Mouse (Mus musculus) MEL (cell line): ENCODE data around the gene Mettl26. TPM values are rescaled to one million over a fixed set of nuclear protein-coding genes. Genes with fewer than 3 reads are reported as not detected.

Experiments used
- DNase-seq: peaks from one replicate; pipeline ENCODE4 v3.0.0; 2011; ENCODE audit warnings: low read depth, low spot score
- H3K27ac ChIP-seq: 2 replicates; pipeline ENCODE4 v1.5.1; 2012; ENCODE audit warnings: low read depth, mild to moderate bottlenecking, control low read depth, low read length, moderate library complexity; ENCODE audit not compliant: control insufficient read depth
- H3K27me3 ChIP-seq, 2 experiments: fragments of 150-350 bp in 1 of 2; sonication (generic) in 1 of 2; 2 replicates each; pipeline ENCODE4 v1.6.1; 2012; ENCODE audit warnings: low read length in 2 of 2, mild to moderate bottlenecking in 2 of 2, improper control_type of control experiment in 1 of 2, moderate library complexity in 1 of 2; ENCODE audit not compliant: insufficient read depth in 2 of 2, control insufficient read depth in 1 of 2
- H3K36me3 ChIP-seq, 2 experiments: 2 replicates each; pipeline ENCODE4 v1.6.1; 2012 to 2014; ENCODE audit warnings: low read length in 2 of 2, improper control_type of control experiment in 1 of 2, inconsistent platforms in 1 of 2, mild to moderate bottlenecking in 1 of 2; ENCODE audit not compliant: insufficient read depth in 2 of 2, control insufficient read depth in 1 of 2
- H3K4me1 ChIP-seq, 2 experiments: fragments of 150-350 bp in 1 of 2; sonication (generic) in 1 of 2; 2 replicates each; pipeline ENCODE4 v1.6.1; 2012; ENCODE audit warnings: low read length in 2 of 2, improper control_type of control experiment in 1 of 2, mild to moderate bottlenecking in 1 of 2; ENCODE audit not compliant: insufficient read depth in 2 of 2, control insufficient read depth in 1 of 2
- H3K4me3 ChIP-seq, 2 experiments: fragments of 150-350 bp in 1 of 2; sonication (generic) in 1 of 2; 2 replicates each; pipeline ENCODE4 v1.5.1; 2012; ENCODE audit warnings: low read depth in 2 of 2, low read length in 2 of 2, mild to moderate bottlenecking in 2 of 2, moderate library complexity in 2 of 2, control low read depth in 1 of 2, improper control_type of control experiment in 1 of 2; ENCODE audit not compliant: control insufficient read depth in 1 of 2, insufficient read depth in 1 of 2
- H3K79me2 ChIP-seq: 2 replicates; pipeline ENCODE4 v1.6.1; 2012; ENCODE audit warnings: mild to moderate bottlenecking, low read length, moderate library complexity; ENCODE audit not compliant: control insufficient read depth, poor library complexity, insufficient read depth
- H3K9ac ChIP-seq: 2 replicates; pipeline ENCODE4 v1.6.1; 2012; ENCODE audit warnings: low read depth, mild to moderate bottlenecking, control low read depth, low read length, moderate library complexity; ENCODE audit not compliant: control insufficient read depth, poor library complexity, severe bottlenecking
- H3K9me3 ChIP-seq: fragments of 150-350 bp; sonication (generic); replicated peaks from 2 replicates; pipeline ENCODE4 v1.6.1; 2012; ENCODE audit warnings: mild to moderate bottlenecking, low read length, improper control_type of control experiment, moderate library complexity; ENCODE audit not compliant: insufficient read depth
- BHLHE40 ChIP-seq: IDR thresholded peaks from 2 replicates; pipeline ENCODE4 v1.6.1; 2012; ENCODE audit warnings: low read depth, mild to moderate bottlenecking, inconsistent platforms, low read length, improper control_type of control experiment, borderline replicate concordance
- CHD1 ChIP-seq: IDR thresholded peaks from 2 replicates; pipeline ENCODE4 v1.6.1; 2012; ENCODE audit warnings: low read depth, mild to moderate bottlenecking, inconsistent platforms, low read length, improper control_type of control experiment
- CTCF ChIP-seq, 3 experiments: IDR thresholded peaks in 2 of 3; conservative IDR thresholded peaks in 1 of 3; 2 replicates each; pipeline ENCODE4 v1.5.1; 2011 to 2012; ENCODE audit warnings: low read length in 3 of 3, low read depth in 2 of 3, mild to moderate bottlenecking in 2 of 3, improper control_type of control experiment in 1 of 3, inconsistent platforms in 1 of 3, mixed read lengths in 1 of 3, moderate library complexity in 1 of 3; ENCODE audit not compliant: control insufficient read depth in 1 of 3, insufficient read depth in 1 of 3, poor library complexity in 1 of 3, severe bottlenecking in 1 of 3
- E2F4 ChIP-seq: IDR thresholded peaks from 2 replicates; pipeline ENCODE4 v1.6.1; 2011; ENCODE audit warnings: low read depth, low read length, improper control_type of control experiment, borderline replicate concordance
- EP300 ChIP-seq, 2 experiments: IDR thresholded peaks; 2 replicates each; pipeline ENCODE4 v1.6.1; 2011; ENCODE audit warnings: improper control_type of control experiment in 2 of 2, low read length in 2 of 2, low read depth in 1 of 2, mild to moderate bottlenecking in 1 of 2
- ETS1 ChIP-seq: IDR thresholded peaks from 2 replicates; pipeline ENCODE4 v1.6.1; 2012; ENCODE audit warnings: low read depth, mild to moderate bottlenecking, inconsistent platforms, low read length, improper control_type of control experiment, moderate library complexity
- GABPA ChIP-seq: IDR thresholded peaks from 2 replicates; pipeline ENCODE4 v1.6.1; 2012; ENCODE audit warnings: low read depth, mild to moderate bottlenecking, inconsistent platforms, low read length, improper control_type of control experiment, moderate library complexity
- GATA1 ChIP-seq: IDR thresholded peaks from 2 replicates; pipeline ENCODE4 v1.6.1; 2011; ENCODE audit warnings: low read depth, low read length, improper control_type of control experiment
- HCFC1 ChIP-seq: IDR thresholded peaks from 2 replicates; pipeline ENCODE4 v1.6.1; 2012; ENCODE audit warnings: low read depth, mild to moderate bottlenecking, inconsistent platforms, low read length, improper control_type of control experiment, moderate library complexity
- JUND ChIP-seq: IDR thresholded peaks from 2 replicates; pipeline ENCODE4 v1.6.1; 2011; ENCODE audit warnings: low read depth, mild to moderate bottlenecking, improper control_type of control experiment, low read length
- KAT2A ChIP-seq: conservative IDR thresholded peaks from 2 replicates; pipeline ENCODE4 v1.6.1; 2012; ENCODE audit warnings: low read depth, low read length, improper control_type of control experiment, inconsistent platforms
- MAX ChIP-seq: IDR thresholded peaks from 2 replicates; pipeline ENCODE4 v1.6.1; 2011; ENCODE audit warnings: low read length, improper control_type of control experiment
- MAZ ChIP-seq: IDR thresholded peaks from 2 replicates; pipeline ENCODE4 v1.6.1; 2012; ENCODE audit warnings: low read depth, mild to moderate bottlenecking, inconsistent platforms, low read length, improper control_type of control experiment
- MEF2A ChIP-seq: IDR thresholded peaks from 2 replicates; pipeline ENCODE4 v1.6.1; 2014; ENCODE audit warnings: low read depth, mild to moderate bottlenecking, inconsistent platforms, low read length, improper control_type of control experiment; ENCODE audit not compliant: poor library complexity, insufficient replicate concordance, severe bottlenecking; ENCODE audit errors: extremely low read depth
- MXI1 ChIP-seq: IDR thresholded peaks from 2 replicates; pipeline ENCODE4 v1.6.1; 2011; ENCODE audit warnings: mild to moderate bottlenecking, low read depth, low read length, improper control_type of control experiment
- MYB ChIP-seq: IDR thresholded peaks from 2 replicates; pipeline ENCODE4 v1.6.1; 2011; ENCODE audit warnings: mild to moderate bottlenecking, low read depth, low read length, improper control_type of control experiment
- NELFE ChIP-seq: IDR thresholded peaks from 2 replicates; pipeline ENCODE4 v1.6.1; 2011; ENCODE audit warnings: low read depth, low read length, improper control_type of control experiment
- NRF1 ChIP-seq: IDR thresholded peaks from 2 replicates; pipeline ENCODE4 v1.6.1; 2014; ENCODE audit warnings: low read depth, mild to moderate bottlenecking, inconsistent platforms, low read length, improper control_type of control experiment, moderate library complexity; ENCODE audit not compliant: poor library complexity, insufficient read depth, severe bottlenecking
- POLR2A ChIP-seq, 2 experiments: IDR thresholded peaks; 2 replicates each; pipeline ENCODE4 v1.6.1; 2011 to 2012; ENCODE audit warnings: low read length in 2 of 2, mild to moderate bottlenecking in 2 of 2, control low read depth in 1 of 2, improper control_type of control experiment in 1 of 2, low read depth in 1 of 2, moderate library complexity in 1 of 2; ENCODE audit not compliant: control insufficient read depth in 1 of 2, insufficient read depth in 1 of 2, poor library complexity in 1 of 2
- POLR2AphosphoS2 ChIP-seq: IDR thresholded peaks from 2 replicates; pipeline ENCODE4 v1.6.1; 2011; ENCODE audit warnings: low read length, improper control_type of control experiment
- RAD21 ChIP-seq: IDR thresholded peaks from 2 replicates; pipeline ENCODE4 v1.6.1; 2011; ENCODE audit warnings: mild to moderate bottlenecking, low read depth, low read length, improper control_type of control experiment
- TAL1 ChIP-seq: IDR thresholded peaks from 2 replicates; pipeline ENCODE4 v1.6.1; 2012; ENCODE audit warnings: mild to moderate bottlenecking, inconsistent platforms, low read length, moderate library complexity, mixed read lengths
- TBP ChIP-seq: IDR thresholded peaks from 2 replicates; pipeline ENCODE4 v1.8.0; 2011; ENCODE audit warnings: low read depth, low read length, improper control_type of control experiment
- TCF12 ChIP-seq: IDR thresholded peaks from 2 replicates; pipeline ENCODE4 v1.6.1; 2014; ENCODE audit warnings: low read depth, mild to moderate bottlenecking, inconsistent platforms, low read length, improper control_type of control experiment, moderate library complexity
- USF1 ChIP-seq: IDR thresholded peaks from 2 replicates; pipeline ENCODE4 v1.6.1; 2014; ENCODE audit warnings: low read depth, mild to moderate bottlenecking, inconsistent platforms, low read length, improper control_type of control experiment, moderate library complexity
- ZC3H11A ChIP-seq: IDR thresholded peaks from 2 replicates; pipeline ENCODE4 v1.6.1; 2012; ENCODE audit warnings: low read depth, mild to moderate bottlenecking, inconsistent platforms, low read length, improper control_type of control experiment
- ZKSCAN1 ChIP-seq: IDR thresholded peaks from 2 replicates; pipeline ENCODE4 v1.6.1; 2012; ENCODE audit warnings: low read depth, mild to moderate bottlenecking, inconsistent platforms, low read length, improper control_type of control experiment, moderate library complexity
- ZMIZ1 ChIP-seq: IDR thresholded peaks from 2 replicates; pipeline ENCODE4 v1.6.1; 2012; ENCODE audit warnings: low read depth, mild to moderate bottlenecking, inconsistent platforms, low read length, improper control_type of control experiment, moderate library complexity
- ZNF384 ChIP-seq: IDR thresholded peaks from 2 replicates; pipeline ENCODE4 v1.6.1; 2012; ENCODE audit warnings: low read depth, mild to moderate bottlenecking, inconsistent platforms, low read length, improper control_type of control experiment
- polyA plus RNA-seq, 2 experiments: library from polyadenylated mRNA; stranded (reverse) in 1 of 2; unstranded in 1 of 2; fragments of >175 nt in 1 of 2; fragments of >200 nt in 1 of 2; gene quantifications; 2 replicates each; pipeline versions ENCODE4 v1.2.1 to v1.2.4; 2012; ENCODE audit warnings: low replicate concordance in 2 of 2, low read depth in 1 of 2; ENCODE audit not compliant: insufficient read length in 2 of 2, insufficient read depth in 1 of 2, missing spikeins in 1 of 2
- total RNA-seq: library from RNA; depleted of rRNA; stranded (reverse); fragments of 300-350 nt; gene quantifications from 2 replicates; pipeline ENCODE4 v1.2.3, GENCODE M21; 2012

The Mettl26 gene
- total and polyA plus RNA-seq, 3 experiments: 31.7 to 50.6 TPM; not detected in 1

DNA sequence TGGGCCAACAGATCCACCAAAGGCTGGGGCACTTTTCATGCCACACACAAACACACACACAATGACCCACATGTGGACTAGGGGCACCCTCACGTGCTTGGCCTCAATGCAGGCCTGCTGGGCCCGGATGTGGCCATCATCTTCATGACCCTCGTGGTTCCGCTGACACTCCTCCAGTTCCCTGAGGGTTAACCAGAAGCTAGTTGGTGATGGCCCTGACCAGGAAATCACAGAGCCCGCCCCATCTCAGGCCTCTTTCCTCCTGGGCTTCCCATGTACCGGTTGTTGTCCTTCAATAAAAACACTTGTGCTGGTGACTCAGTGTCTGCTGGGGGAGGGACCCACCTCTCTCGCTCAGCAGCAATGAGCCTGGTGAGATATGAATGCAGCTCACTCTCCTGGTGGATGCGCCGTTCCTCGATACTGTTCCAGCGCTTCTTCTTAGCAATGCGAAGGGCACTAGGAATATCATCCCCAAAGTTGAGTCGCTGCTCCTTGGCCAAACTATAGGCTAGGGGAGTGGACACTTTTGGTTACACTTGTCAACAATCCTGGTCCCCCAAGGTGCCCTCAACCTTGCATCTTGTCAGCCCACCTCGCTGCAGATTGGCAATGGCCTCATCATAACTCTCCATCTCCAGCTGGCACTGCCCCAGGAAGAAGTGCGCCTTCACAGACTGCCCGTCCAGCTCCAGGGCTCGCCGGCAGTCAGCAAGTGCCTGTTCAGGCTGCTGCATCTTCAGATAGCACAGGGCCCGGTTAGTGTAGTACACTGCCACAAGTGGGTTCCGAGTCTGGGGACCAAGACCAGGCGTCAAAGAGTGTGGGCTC lies 43.2 kb upstream of the Mettl26 start (continued):
- TF ChIP-seq CHD1 (no peak), POLR2AphosphoS2 (peak; percentile 55; the same call in 1 of the 2 replicates), JUND (no peak), ZMIZ1 (0 out of 2 replicates have a peak, but pooled peaks have one; percentile 41), BHLHE40 (no peak), EP300 (IDR thresholded peaks at IDR 0.05; ENCODE audit: low read depth in 1 of 2, low read length in 2 of 2) (no peak), E2F4 (no peak), ZNF384 (no peak)
- TF ChIP-seq, all 39 proteins: peak for 4

DNA sequence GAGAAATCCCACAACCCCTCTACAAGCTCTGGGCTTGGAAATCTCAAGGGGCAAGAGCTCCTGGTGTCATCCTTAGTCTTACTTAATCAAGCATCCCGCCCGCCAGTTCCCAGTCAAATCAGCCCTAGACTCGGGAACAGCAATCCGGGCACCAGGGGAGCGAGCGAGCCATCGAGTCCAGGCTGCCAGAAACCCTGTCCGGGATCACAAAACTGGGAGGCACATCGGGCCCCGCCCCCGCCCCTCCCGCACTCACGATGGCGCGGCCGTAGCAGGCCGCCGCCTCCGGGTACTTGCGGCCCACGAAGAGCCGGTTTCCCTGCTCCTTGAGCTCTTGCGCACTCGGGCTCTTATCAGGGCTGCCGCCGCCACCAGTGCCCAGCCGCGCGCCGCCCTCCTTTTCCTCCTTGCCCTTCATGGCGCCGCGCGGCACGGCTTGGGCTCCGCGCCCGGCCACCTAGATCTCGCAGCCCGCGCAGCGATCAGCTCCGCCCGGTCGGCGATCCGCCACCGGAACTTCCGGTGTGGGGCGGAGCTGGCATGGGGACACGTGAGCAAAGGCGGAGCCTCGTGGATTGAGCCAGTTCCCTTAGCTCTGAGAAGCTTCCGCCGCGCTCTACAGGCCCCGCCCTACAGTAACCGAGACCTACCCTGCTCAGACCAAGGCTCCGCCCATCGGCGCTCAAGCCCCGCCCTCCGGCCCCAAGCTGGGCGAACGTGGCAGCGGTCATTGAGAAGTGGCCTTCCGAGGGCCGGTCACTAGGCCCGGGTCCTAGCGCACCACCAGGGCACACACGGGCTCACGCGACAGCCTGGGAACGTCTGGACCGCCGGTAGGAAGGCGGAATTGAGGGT lies 42.2 kb upstream of the Mettl26 start:
- Histone ChIP-seq H3K4me1 (peaks cover 2 to 37% of the 10 kb centered on the region in 2 experiments; a peak in 3 of 4 replicates), H3K9me3 (no peaks in the 10 kb centered on the region), H3K9ac (peak overlapping the region; percentile 95), H3K79me2 (peaks cover 52% of the 10 kb centered on the region), H3K36me3 (peaks cover 0 to 13% of the 10 kb centered on the region in 2 experiments; a peak in 2 of 4 replicates), H3K27ac (peak overlapping the region; percentile 82), H3K4me3 (peak overlapping the region; percentile 80 to 87), H3K27me3 (no peaks in the 10 kb centered on the region)
- DNase-seq: peak; percentile 99
- TF ChIP-seq EP300 (IDR thresholded peaks at IDR 0.05; ENCODE audit: low read depth in 1 of 2, low read length in 2 of 2) (no peak), MYB (no peak), TAL1 (no peak), USF1 (peak; percentile 97), CHD1 (no peak), HCFC1 (peak; percentile 84), NRF1 (peak; percentile 39; the same call in 1 of the 2 replicates), ZMIZ1 (peak; percentile 84), RAD21 (no peak), TBP (no peak), POLR2AphosphoS2 (peak; percentile 93), POLR2A (IDR thresholded peaks at IDR 0.05; ENCODE audit: control insufficient read depth in 1 of 2, insufficient read depth in 1 of 2, low read depth in 1 of 2, low read length in 2 of 2, poor library complexity in 1 of 2) (peak; percentile 73 to 86), ZNF384 (no peak), MAX (peak; percentile 87), MXI1 (peak; percentile 89), KAT2A (no peak; the same call in 1 of the 2 replicates), NELFE (peak; percentile 93), GATA1 (no peak), ETS1 (peak; percentile 41; the same call in 1 of the 2 replicates), CTCF (IDR thresholded peaks at IDR 0.05 in 2 of 3, conservative IDR thresholded peaks at IDR 0.05 in 1 of 3; ENCODE audit: control insufficient read depth in 1 of 3, insufficient read depth in 1 of 3, low read depth in 2 of 3, low read length in 3 of 3, poor library complexity in 1 of 3, severe bottlenecking in 1 of 3) (0 out of 6 replicates have a peak, but pooled peaks of 1 of the 3 experiments have one; percentile 8), TCF12 (peak; percentile 55), ZKSCAN1 (no peak), ZC3H11A (no peak), MEF2A (no peak), JUND (no peak), MAZ (peak; percentile 25; the same call in 1 of the 2 replicates), BHLHE40 (peak; percentile 95), E2F4 (no peak), GABPA (no peak)
